Mouse (Mus musculus) kidney, adult 2 months (tissue): ENCODE data around the gene Pigyl.

ENCODE experiments used
- CTCF ChIP-seq: fragments of 200-500 bp; conservative IDR thresholded peaks from 2 replicates; pipeline ENCODE4 v1.5.1; 2011; ENCODE audit warnings: low read depth, mild to moderate bottlenecking, control low read depth, low read length, moderate library complexity, mixed read lengths; ENCODE audit not compliant: insufficient read depth, insufficient read length
- POLR2A ChIP-seq: fragments of 200-500 bp; IDR thresholded peaks from one replicate; pipeline ENCODE4 v1.6.1; 2011; ENCODE audit warnings: low read depth, low read length, control low read depth

DNA sequence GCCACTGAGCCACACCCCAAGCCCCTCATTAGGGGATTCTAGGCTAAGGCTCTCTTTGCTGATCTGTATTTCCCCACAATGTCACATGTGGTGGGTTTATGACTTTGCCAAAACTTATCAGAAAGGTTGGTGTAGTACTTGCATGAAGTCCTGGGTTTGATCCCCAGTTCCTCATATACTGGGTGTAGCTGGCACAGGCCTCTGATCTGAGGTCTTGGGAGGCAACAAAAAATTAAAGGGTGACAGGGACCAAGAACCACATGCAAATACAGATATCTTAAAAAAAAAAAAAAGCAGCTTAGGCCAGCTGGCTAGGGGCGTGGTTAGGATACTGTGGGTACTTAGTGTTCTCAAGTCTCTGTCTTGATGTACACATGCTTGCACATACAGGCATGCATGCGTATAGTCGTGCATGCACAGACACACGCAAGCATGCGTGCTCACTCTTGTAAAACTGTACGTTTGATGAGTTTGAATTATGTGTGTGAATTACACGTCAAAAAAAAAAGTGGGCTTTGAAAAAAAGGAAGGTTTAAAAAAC is 33.5 kb upstream of the Pigyl start:
- TF ChIP-seq CTCF, result no peak
- no peak for TF ChIP-seq POLR2A
